In the genomic region with DNA sequence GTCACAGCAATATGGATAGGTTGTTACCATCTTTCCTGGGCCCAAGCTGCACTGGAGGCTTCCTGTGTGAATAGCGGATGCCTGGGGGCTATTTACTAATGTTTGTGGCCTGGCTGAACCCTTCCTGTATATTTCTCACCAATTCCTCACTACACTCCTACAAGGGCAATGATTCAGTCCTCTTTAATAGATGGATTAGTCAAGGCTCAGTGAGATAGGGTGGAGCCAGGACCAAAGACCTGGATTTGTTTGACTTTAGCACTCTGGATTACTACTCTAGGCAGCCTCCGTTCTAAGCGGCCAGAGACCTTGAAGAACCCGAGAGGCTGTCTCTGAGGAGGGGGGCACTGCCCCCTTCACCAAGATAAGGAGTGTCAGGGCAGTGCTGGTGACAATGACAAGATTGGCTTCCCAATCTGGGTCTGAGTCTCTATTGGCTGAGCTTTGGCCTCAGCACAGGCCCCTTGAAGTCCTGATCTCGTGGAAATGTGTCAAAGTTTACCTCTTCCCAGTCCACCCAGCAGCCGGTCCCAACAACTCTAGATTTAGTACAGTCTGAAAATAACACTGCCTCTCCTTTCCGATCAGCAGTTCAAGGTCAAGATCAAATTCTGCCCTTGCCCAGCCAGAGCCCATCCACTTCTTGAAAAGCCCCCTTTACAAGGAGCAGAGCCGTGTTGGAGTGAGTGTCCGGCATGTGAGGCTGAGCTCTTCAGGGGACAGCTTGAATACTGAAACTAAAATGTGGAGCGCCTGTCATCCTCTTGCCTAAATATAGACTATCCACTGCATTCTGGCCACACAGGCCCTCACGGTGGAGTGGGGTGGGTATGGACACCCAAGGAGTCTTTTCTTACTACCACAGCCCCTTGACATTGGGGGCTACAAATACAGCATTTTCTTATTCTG, we compare ENCODE assay signal across 24 mouse cellular contexts.
DNase-seq lines count a peak whose midpoint lies in the region; ATAC-seq lines count a peak whose summit lies in the region.
"Had no signal": no experiment of that assay in that cellular context is flagged by ENCODE, and none has a peak within 500 bp of the region (broad histone marks: within the 10 kb centered on the region; RNA-seq: fewer than 3 reads in every experiment).

No protein-coding gene starts in this region.

- peak; percentile 51 for DNase-seq in 3134 (ENCODE audit: extremely low read depth, insufficient read length, low spot score)
- peak; percentile 50 for DNase-seq in 3T3-L1 (ENCODE audit: low read depth, low spot score)
- DNase-seq in heart, postnatal 10 days, result peak; percentile 54 to 59
- no peak for DNase-seq in left cerebral cortex, postnatal 36 days (ENCODE audit: low spot score in 2 of 2)
- no peak for DNase-seq in T-cell, adult 2 months (ENCODE audit: low spot score)
- DNase-seq: adrenal gland, postnatal 25 days; cerebellum, adult 18-20 months; cerebellum, postnatal 25 days; gastrocnemius, adult 2 months; kidney, postnatal 4 days; layer of hippocampus, adult 9-11 months; liver, embryonic 13.5 days; right cerebral cortex, postnatal 14 days had no signal

- peak overlapping the region; percentile 89 for H3K27ac ChIP-seq in heart, embryonic 11.5 days (ENCODE audit: low read depth, low read length)
- no peak overlapping the region for H3K27ac ChIP-seq in hindbrain, embryonic 13.5 days
- H3K27ac ChIP-seq: embryonic facial prominence, embryonic 15.5 days; gastrocnemius, adult 2 months; hindbrain, embryonic 15.5 days; kidney, embryonic 15.5 days; liver, embryonic 13.5 days; neural tube, embryonic 15.5 days had no signal

- no peaks in the 10 kb centered on the region for H3K9me3 ChIP-seq in heart, embryonic 11.5 days (replicated peaks; ENCODE audit: control insufficient read depth, low read length)
- no peaks in the 10 kb centered on the region for H3K9me3 ChIP-seq in hindbrain, embryonic 13.5 days
- H3K9me3 ChIP-seq: embryonic facial prominence, embryonic 15.5 days; hindbrain, embryonic 15.5 days; kidney, embryonic 15.5 days; liver, embryonic 13.5 days; megakaryocyte, embryonic 14.5 days; neural tube, embryonic 15.5 days had no signal

- peak overlapping the region; percentile 28; the same call in 1 of the 2 replicates for H3K9ac ChIP-seq in heart, embryonic 11.5 days (ENCODE audit: low read depth, low read length)
- no peak overlapping the region for H3K9ac ChIP-seq in hindbrain, embryonic 13.5 days
- H3K9ac ChIP-seq: embryonic facial prominence, embryonic 15.5 days; hindbrain, embryonic 15.5 days; kidney, embryonic 15.5 days; liver, embryonic 13.5 days; neural tube, embryonic 15.5 days had no signal

- H3K4me3 ChIP-seq in heart, embryonic 11.5 days (ENCODE audit: low read depth, low read length), result no peak overlapping the region
- no peak overlapping the region for H3K4me3 ChIP-seq in hindbrain, embryonic 13.5 days
- H3K4me3 ChIP-seq: embryonic facial prominence, embryonic 15.5 days; gastrocnemius, adult 2 months; hindbrain, embryonic 15.5 days; kidney, embryonic 15.5 days; liver, embryonic 13.5 days; megakaryocyte, embryonic 14.5 days; neural tube, embryonic 15.5 days had no signal

- no peaks in the 10 kb centered on the region for H3K36me3 ChIP-seq in heart, embryonic 11.5 days (ENCODE audit: control insufficient read depth, insufficient read depth, low read length)
- no peaks in the 10 kb centered on the region for H3K36me3 ChIP-seq in hindbrain, embryonic 13.5 days
- H3K36me3 ChIP-seq: embryonic facial prominence, embryonic 15.5 days; hindbrain, embryonic 15.5 days; kidney, embryonic 15.5 days; liver, embryonic 13.5 days; neural tube, embryonic 15.5 days had no signal

- peaks cover 7% of the 10 kb centered on the region for H3K4me1 ChIP-seq in heart, embryonic 11.5 days (ENCODE audit: control insufficient read depth, insufficient read depth, low read length)
- no peaks in the 10 kb centered on the region for H3K4me1 ChIP-seq in hindbrain, embryonic 13.5 days (replicated peaks)
- H3K4me1 ChIP-seq: embryonic facial prominence, embryonic 15.5 days; hindbrain, embryonic 15.5 days; kidney, embryonic 15.5 days; liver, embryonic 13.5 days; megakaryocyte, embryonic 14.5 days; neural tube, embryonic 15.5 days had no signal

- no peaks in the 10 kb centered on the region for H3K27me3 ChIP-seq in heart, embryonic 11.5 days (ENCODE audit: control insufficient read depth, insufficient read depth, low read length)
- H3K27me3 ChIP-seq in hindbrain, embryonic 13.5 days, result no peaks in the 10 kb centered on the region
- H3K27me3 ChIP-seq: hindbrain, embryonic 15.5 days; kidney, embryonic 15.5 days; liver, embryonic 13.5 days; megakaryocyte, embryonic 14.5 days; neural tube, embryonic 15.5 days had no signal

- intact Hi-C loops in heart, postnatal 10 days (cut with DNase I), result no loop called here
- intact Hi-C loops in left cerebral cortex, postnatal 36 days (cut with DNase I), result no loop called here

- peak overlapping the region; percentile 32 for H3K4me2 ChIP-seq in heart, embryonic 11.5 days
- H3K4me2 ChIP-seq in hindbrain, embryonic 13.5 days, result no peak overlapping the region
- H3K4me2 ChIP-seq: embryonic facial prominence, embryonic 15.5 days; hindbrain, embryonic 15.5 days; kidney, embryonic 15.5 days; liver, embryonic 13.5 days; neural tube, embryonic 15.5 days had no signal

- 33% methylated on average over 11 of the region's 11 CpGs for WGBS in heart, embryonic 11.5 days (ENCODE audit: insufficient replicate concordance)
- WGBS in hindbrain, embryonic 13.5 days, result 88% methylated on average over 11 of the region's 11 CpGs

- peak; percentile 65 for ATAC-seq in heart, embryonic 11.5 days (replicated peaks; ENCODE audit: insufficient number of reproducible peaks, low FRiP score, low TSS enrichment)
- ATAC-seq in hindbrain, embryonic 13.5 days (ENCODE audit: low FRiP score), result no peak
- ATAC-seq: CD4-positive, CD25-positive, alpha-beta regulatory T cell, adult 4 months; forebrain, embryonic 16.5 days; intestine, postnatal 0 days; midbrain, embryonic 16.5 days had no signal

Comparison
In these comparisons a context has a peak if more than half of its experiments do, and no peak if none do; other contexts are left out.
1. DNase-seq: peak in 3134 (single experiment), 3T3-L1 (single experiment) and heart, postnatal 10 days (2 of 2); none in left cerebral cortex, postnatal 36 days (0 of 2) and T-cell, adult 2 months (single experiment).